Mouse (Mus musculus): ENCODE data around the gene Hmga2. TPM values are rescaled to one million over a fixed set of nuclear protein-coding genes. Genes with fewer than 3 reads are reported as not detected.

Hmga2 gene
- total and polyA plus RNA-seq, 3 experiments = 0.15 TPM; not detected in 2

DNA sequence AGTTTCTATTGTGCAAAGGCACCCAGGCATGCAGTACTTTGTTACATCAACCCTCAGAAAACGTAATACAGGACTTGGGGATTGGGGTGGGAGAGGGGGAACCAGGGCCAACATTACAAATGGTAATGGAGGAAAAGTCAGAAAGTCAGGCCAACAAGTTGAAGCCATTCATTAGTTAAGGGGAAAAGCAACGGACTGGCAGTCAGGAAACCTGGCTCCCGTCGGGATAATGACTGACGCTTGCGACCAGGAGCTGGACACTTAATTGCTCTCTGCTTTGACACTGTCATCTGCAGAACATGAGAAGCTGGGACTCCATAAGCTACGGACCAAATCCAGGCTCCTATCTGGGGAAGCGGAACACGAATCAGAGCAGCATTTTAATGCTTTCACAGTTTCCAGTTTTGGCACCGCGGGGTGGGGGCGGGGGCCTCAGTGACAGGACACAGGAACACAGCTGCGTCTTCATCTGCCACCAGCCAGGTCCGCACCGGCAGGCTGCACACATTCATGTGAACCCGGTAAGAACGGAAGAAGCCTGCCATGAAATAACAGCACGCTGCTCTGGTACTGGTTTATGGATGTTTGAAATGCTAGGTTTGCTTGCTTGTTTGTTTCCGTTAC, 26.5 kb downstream of the Hmga2 start:
- Histone ChIP-seq H3K27ac (ENCODE audit: control insufficient read depth, low read depth, low read length) (no peak overlapping the region), H3K36me3 (ENCODE audit: control insufficient read depth in 1 of 2, insufficient read depth in 2 of 2, low read length in 2 of 2) (no peaks in the 10 kb centered on the region), H3K4me3 (ENCODE audit: control insufficient read depth in 1 of 2, insufficient read depth in 1 of 2, low read depth in 2 of 2, low read length in 2 of 2) (no peak overlapping the region), H3K9me3 (replicated peaks; ENCODE audit: insufficient read depth, low read length) (no peaks in the 10 kb centered on the region), H3K4me1 (ENCODE audit: control insufficient read depth in 1 of 2, insufficient read depth in 2 of 2, low read length in 2 of 2) (no peaks in the 10 kb centered on the region), H3K79me2 (ENCODE audit: control insufficient read depth, insufficient read depth, low read length, poor library complexity) (no peaks in the 10 kb centered on the region), H3K27me3 (ENCODE audit: control insufficient read depth in 1 of 2, insufficient read depth in 2 of 2, low read length in 2 of 2) (no peaks in the 10 kb centered on the region), H3K9ac (ENCODE audit: control insufficient read depth, low read depth, low read length, poor library complexity, severe bottlenecking) (no peak overlapping the region)
- no peak for DNase-seq (ENCODE audit: low read depth, low spot score)
- no peak for TF ChIP-seq POLR2A (IDR thresholded peaks at IDR 0.05; ENCODE audit: control insufficient read depth in 1 of 2, insufficient read depth in 1 of 2, low read depth in 1 of 2, low read length in 2 of 2, poor library complexity in 1 of 2)
- no peak for TF ChIP-seq POLR2AphosphoS5 (IDR thresholded peaks at IDR 0.05; ENCODE audit: borderline replicate concordance, low read depth, low read length)
- TF ChIP-seq NRF1 (IDR thresholded peaks at IDR 0.05; ENCODE audit: insufficient read depth, low read depth, low read length, poor library complexity, severe bottlenecking) = no peak
- no peak for TF ChIP-seq ZC3H11A (IDR thresholded peaks at IDR 0.05; ENCODE audit: low read depth, low read length)
- no peak for TF ChIP-seq RCOR1 (IDR thresholded peaks at IDR 0.05; ENCODE audit: low read depth, low read length)
- TF ChIP-seq KAT2A (conservative IDR thresholded peaks at IDR 0.05; ENCODE audit: low read depth, low read length) = no peak
- no peak for TF ChIP-seq UBTF (IDR thresholded peaks at IDR 0.05; ENCODE audit: borderline replicate concordance, insufficient read depth, low read depth, low read length)
- no peak for TF ChIP-seq NELFE (IDR thresholded peaks at IDR 0.05; ENCODE audit: low read depth, low read length)
- no peak for TF ChIP-seq TCF12 (IDR thresholded peaks at IDR 0.05; ENCODE audit: low read depth, low read length)
- no peak for TF ChIP-seq MAZ (IDR thresholded peaks at IDR 0.05; ENCODE audit: low read depth, low read length)
- TF ChIP-seq HCFC1 (IDR thresholded peaks at IDR 0.05; ENCODE audit: low read depth, low read length) = no peak
- no peak for TF ChIP-seq MXI1 (IDR thresholded peaks at IDR 0.05; ENCODE audit: low read depth, low read length)
- no peak for TF ChIP-seq USF1 (IDR thresholded peaks at IDR 0.05; ENCODE audit: low read depth, low read length)
- TF ChIP-seq POLR2AphosphoS2 (IDR thresholded peaks at IDR 0.05; ENCODE audit: low read length) = no peak
- TF ChIP-seq SIN3A (IDR thresholded peaks at IDR 0.05; ENCODE audit: low read length) = no peak
- TF ChIP-seq ELF1 (IDR thresholded peaks at IDR 0.05; ENCODE audit: low read depth, low read length) = no peak
- TF ChIP-seq SMC3 (IDR thresholded peaks at IDR 0.05; ENCODE audit: low read depth, low read length) = no peak
- TF ChIP-seq GABPA (IDR thresholded peaks at IDR 0.05; ENCODE audit: low read depth, low read length) = no peak

DNA sequence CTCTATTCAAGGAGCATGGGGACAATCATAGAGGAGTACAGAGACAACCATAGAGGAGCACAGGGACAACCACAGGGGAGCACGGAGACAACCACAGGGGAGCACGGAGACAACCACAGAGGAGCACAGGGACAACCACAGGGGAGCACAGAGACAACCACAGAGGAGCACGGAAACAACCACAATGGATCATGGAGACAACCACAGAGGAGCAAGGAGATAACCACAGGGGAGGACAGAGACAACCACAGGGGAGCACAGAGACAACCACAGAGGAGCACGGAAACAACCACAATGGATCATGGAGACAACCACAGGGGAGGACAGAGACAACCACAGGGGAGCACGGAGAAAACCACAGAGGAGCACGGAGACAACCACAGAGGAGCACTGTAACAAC, 29.5 kb downstream of the Hmga2 start:
- TF ChIP-seq ZC3H11A (IDR thresholded peaks at IDR 0.05; ENCODE audit: low read depth, low read length) (no peak), ZMIZ1 (IDR thresholded peaks at IDR 0.05; ENCODE audit: low read depth, low read length) (no peak)
- Histone ChIP-seq H3K36me3 (ENCODE audit: control insufficient read depth in 1 of 2, insufficient read depth in 2 of 2, low read length in 2 of 2) (no peaks in the 10 kb centered on the region), H3K4me1 (ENCODE audit: control insufficient read depth in 1 of 2, insufficient read depth in 2 of 2, low read length in 2 of 2) (no peaks in the 10 kb centered on the region), H3K27ac (ENCODE audit: control insufficient read depth, low read depth, low read length) (no peak overlapping the region), H3K79me2 (ENCODE audit: control insufficient read depth, insufficient read depth, low read length, poor library complexity) (no peaks in the 10 kb centered on the region), H3K4me3 (ENCODE audit: control insufficient read depth in 1 of 2, insufficient read depth in 1 of 2, low read depth in 2 of 2, low read length in 2 of 2) (no peak overlapping the region), H3K9me3 (replicated peaks; ENCODE audit: insufficient read depth, low read length) (no peaks in the 10 kb centered on the region), H3K27me3 (ENCODE audit: control insufficient read depth in 1 of 2, insufficient read depth in 2 of 2, low read length in 2 of 2) (no peaks in the 10 kb centered on the region), H3K9ac (ENCODE audit: control insufficient read depth, low read depth, low read length, poor library complexity, severe bottlenecking) (no peak overlapping the region)
- no peak for DNase-seq (ENCODE audit: low read depth, low spot score)
